Mouse (Mus musculus) erythroblast, embryonic 14.5 days (primary cell): ENCODE data around the gene Ccdc28a.

Experiments
- GATA1 ChIP-seq: IDR thresholded peaks from 2 replicates; pipeline ENCODE4 v1.6.1; 2012; ENCODE audit warnings: low read length, inconsistent platforms, mixed read lengths
- TAL1 ChIP-seq: IDR thresholded peaks from 3 replicates; pipeline ENCODE4 v1.6.1; 2012; ENCODE audit warnings: low read length, inconsistent platforms, mixed read lengths

DNA sequence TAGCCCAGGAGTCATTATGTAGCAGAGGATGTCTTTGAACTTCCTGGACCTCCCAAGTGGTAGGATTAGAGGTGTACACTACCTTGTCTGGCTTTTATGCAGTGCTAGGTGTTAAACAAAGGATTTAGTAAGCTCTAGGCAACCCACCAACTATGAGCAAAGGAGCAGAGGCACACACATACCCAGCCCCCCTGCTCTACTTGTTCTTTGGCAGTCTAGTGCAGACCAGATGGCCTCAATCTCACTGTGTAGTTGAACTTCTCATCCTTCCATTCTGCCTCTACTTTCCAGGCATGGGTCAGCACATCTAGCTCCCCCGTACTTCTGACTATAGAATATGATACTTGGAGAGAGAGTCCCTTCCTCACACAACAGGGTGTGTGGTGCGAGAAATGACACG lies 10.4 kb downstream of the Ccdc28a start:
- TF ChIP-seq TAL1 = no peak
- TF ChIP-seq GATA1 = no peak
